Mouse (Mus musculus) olfactory bulb, adult 2 months (tissue): ENCODE results near the gene Arhgap29. TPM values are rescaled to one million over a fixed set of nuclear protein-coding genes. Genes with fewer than 3 reads are reported as not detected.

Source experiments
- H3K27ac ChIP-seq: fragments of 200-500 bp; 2 replicates; pipeline ENCODE4 v1.5.1; 2012; ENCODE audit warnings: low read depth, low read length; ENCODE audit not compliant: insufficient read depth
- H3K4me1 ChIP-seq: fragments of 200-500 bp; 2 replicates; pipeline ENCODE4 v1.6.1; 2012; ENCODE audit warnings: low read length; ENCODE audit not compliant: control insufficient read depth, insufficient read depth
- H3K4me3 ChIP-seq: fragments of 200-500 bp; 2 replicates; pipeline ENCODE4 v1.5.1; 2012; ENCODE audit warnings: mild to moderate bottlenecking, low read depth, low read length, moderate library complexity; ENCODE audit not compliant: insufficient read depth
- CTCF ChIP-seq: fragments of 200-500 bp; IDR thresholded peaks from 2 replicates; pipeline ENCODE4 v1.5.1; 2012; ENCODE audit warnings: low read depth, mild to moderate bottlenecking, low read length, moderate library complexity; ENCODE audit not compliant: insufficient read depth
- POLR2A ChIP-seq: fragments of 200-500 bp; IDR thresholded peaks from 2 replicates; pipeline ENCODE4 v1.6.1; 2012; ENCODE audit warnings: mild to moderate bottlenecking, low read depth, low read length, moderate library complexity; ENCODE audit not compliant: insufficient read depth
- WGBS: fragments of 180-500 bp; shearing (Covaris S2); methylation state at CpG from one replicate; pipeline ENCODE4 v1.1.7; 2018; 5-methylcytosine and 5-hydroxymethylcytosine counted together
- polyA plus RNA-seq: library from polyadenylated mRNA; stranded (reverse); fragments of >200 nt; gene quantifications from 2 replicates; pipeline ENCODE4 v1.2.4, GENCODE M21; 2012; ENCODE audit warnings: low replicate concordance; ENCODE audit not compliant: missing spikeins, insufficient read depth, insufficient read length

The Arhgap29 gene
- polyA plus RNA-seq, 1 experiment, result not detected

DNA sequence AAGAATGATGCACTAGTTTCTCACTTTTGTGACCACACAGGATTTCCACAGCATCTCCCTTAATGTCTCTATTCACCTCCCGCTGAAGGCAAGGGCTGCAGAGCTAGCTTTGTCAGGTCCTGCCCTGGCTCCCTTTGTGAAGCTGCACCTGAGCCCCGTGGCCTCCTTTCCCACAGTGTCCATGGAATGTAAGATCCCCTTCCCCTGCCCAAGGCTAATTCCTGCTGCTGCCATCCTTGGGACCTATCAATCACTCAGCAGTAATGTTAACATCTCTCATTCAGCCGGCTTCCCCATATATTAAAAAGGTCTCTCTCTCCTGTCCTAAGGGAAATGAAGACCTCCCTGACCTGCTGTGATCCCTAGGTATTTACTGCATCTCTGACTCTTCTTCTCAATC, 82.8 kb downstream of the Arhgap29 start:
- no peaks in the 10 kb centered on the region for H3K4me1 ChIP-seq
- no peak overlapping the region for H3K27ac ChIP-seq
- no peak for TF ChIP-seq POLR2A
- TF ChIP-seq CTCF, result no peak
- WGBS, result 85% methylated on average over 3 of the region's 3 CpGs
- H3K4me3 ChIP-seq, result no peak overlapping the region

- 92% methylated on average over 6 of the region's 6 CpGs for WGBS
- Histone ChIP-seq H3K4me3 (no peak overlapping the region), H3K27ac (no peak overlapping the region), H3K4me1 (peaks cover 6% of the 10 kb centered on the region)
- TF ChIP-seq POLR2A (no peak), CTCF (no peak)
Observed at GRCm38 (mm10) chr3:122040522-122040921, 88.2 kb downstream of the Arhgap29 start.

- Histone ChIP-seq H3K4me3 (no peak overlapping the region), H3K4me1 (peaks cover 20% of the 10 kb centered on the region), H3K27ac (no peak overlapping the region)
- no peak for TF ChIP-seq POLR2A
- no peak for TF ChIP-seq CTCF
- WGBS, result 46% methylated on average over 8 of the region's 8 CpGs
Observed at GRCm38 (mm10) chr3:122043102-122043501, 90.8 kb downstream of the Arhgap29 start.

- Histone ChIP-seq H3K27ac (no peak within 1 kb of the TSS), H3K4me1 (peaks cover 23% of the 10 kb centered on the region), H3K4me3 (no peak within 1 kb of the TSS)
- 40% methylated on average over 26 of the region's 26 CpGs for WGBS
- TF ChIP-seq POLR2A, result no peak
- TF ChIP-seq CTCF, result no peak
Observed at GRCm38 (mm10) chr3:122043799-122044547, 91.6 kb downstream of the Arhgap29 start, which contains the start of gene Abca4. TSS of gene Abca4 (plus strand) at chr3:122044443.

DNA sequence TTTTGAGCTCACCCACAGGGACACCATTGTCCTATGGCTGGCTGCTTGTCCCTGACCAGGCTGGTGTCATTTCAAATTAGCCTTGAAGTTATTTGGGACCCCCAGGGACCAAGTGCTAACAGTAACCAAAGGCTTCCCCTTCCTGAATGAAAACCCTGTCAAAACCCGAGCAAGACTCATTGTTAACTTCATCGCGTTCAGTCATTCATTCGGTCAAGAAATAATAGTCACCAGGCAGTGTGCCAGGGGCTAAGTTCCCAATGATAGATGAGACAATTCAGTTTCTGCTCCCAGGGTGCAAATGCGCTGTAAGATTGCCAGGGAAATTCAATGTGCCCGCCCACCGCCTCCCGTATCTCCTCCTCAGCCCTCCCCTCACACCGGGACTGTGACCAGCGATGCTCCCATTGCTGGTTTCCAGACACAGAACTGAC, 93.9 kb downstream of the Arhgap29 start:
- H3K27ac ChIP-seq, result no peak overlapping the region
- no peak overlapping the region for H3K4me3 ChIP-seq
- peaks cover 23% of the 10 kb centered on the region for H3K4me1 ChIP-seq
- TF ChIP-seq CTCF, result no peak
- no peak for TF ChIP-seq POLR2A
- 33% methylated on average over 10 of the region's 10 CpGs for WGBS

GRCm38 (mm10) chr3:122047402-122047801, 95.1 kb downstream of the Arhgap29 start:
- H3K27ac ChIP-seq, result no peak overlapping the region
- TF ChIP-seq POLR2A (no peak), CTCF (no peak)
- no peak overlapping the region for H3K4me3 ChIP-seq
- WGBS, result 60% methylated on average over 7 of the region's 7 CpGs
- H3K4me1 ChIP-seq, result peaks cover 23% of the 10 kb centered on the region

GRCm38 (mm10) chr3:122047921-122048861, 95.8 kb downstream of the Arhgap29 start:
- H3K4me3 ChIP-seq, result no peak overlapping the region
- 16% methylated on average over 17 of the region's 17 CpGs for WGBS
- no peak for TF ChIP-seq CTCF
- TF ChIP-seq POLR2A, result no peak
- peaks cover 23% of the 10 kb centered on the region for H3K4me1 ChIP-seq
- no peak overlapping the region; the same call in 1 of the 2 replicates for H3K27ac ChIP-seq

- H3K4me3 ChIP-seq, result no peak overlapping the region
- WGBS, result 75% methylated on average over 6 of the region's 6 CpGs
- peaks cover 22% of the 10 kb centered on the region for H3K4me1 ChIP-seq
- H3K27ac ChIP-seq, result no peak overlapping the region
- TF ChIP-seq CTCF (no peak), POLR2A (no peak)
Observed at GRCm38 (mm10) chr3:122049158-122049557, 96.8 kb downstream of the Arhgap29 start.
